Mouse (Mus musculus): Measurements from ENCODE around the gene Sike1.

Sike1 gene

DNA sequence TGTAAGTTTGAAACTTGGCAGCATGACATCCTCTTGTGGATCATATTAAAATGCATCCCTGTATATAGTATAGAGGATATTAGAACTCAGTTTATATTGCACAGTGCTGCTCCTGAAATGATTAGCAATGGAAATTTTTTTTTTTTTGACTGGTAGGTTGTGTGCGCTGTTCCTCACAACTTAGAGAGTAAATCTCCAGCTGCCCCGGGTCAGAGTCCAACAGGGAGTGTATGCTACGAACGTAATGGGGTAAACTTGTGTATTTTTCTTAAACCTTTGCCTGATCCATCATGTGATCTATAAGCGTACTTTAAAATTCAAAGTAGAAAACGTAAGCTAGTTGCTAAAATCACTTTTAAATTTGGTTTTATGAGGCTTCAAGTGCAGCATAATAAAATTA is 44.8 kb downstream of the Sike1 start:
- DNase-seq: no peak

DNA sequence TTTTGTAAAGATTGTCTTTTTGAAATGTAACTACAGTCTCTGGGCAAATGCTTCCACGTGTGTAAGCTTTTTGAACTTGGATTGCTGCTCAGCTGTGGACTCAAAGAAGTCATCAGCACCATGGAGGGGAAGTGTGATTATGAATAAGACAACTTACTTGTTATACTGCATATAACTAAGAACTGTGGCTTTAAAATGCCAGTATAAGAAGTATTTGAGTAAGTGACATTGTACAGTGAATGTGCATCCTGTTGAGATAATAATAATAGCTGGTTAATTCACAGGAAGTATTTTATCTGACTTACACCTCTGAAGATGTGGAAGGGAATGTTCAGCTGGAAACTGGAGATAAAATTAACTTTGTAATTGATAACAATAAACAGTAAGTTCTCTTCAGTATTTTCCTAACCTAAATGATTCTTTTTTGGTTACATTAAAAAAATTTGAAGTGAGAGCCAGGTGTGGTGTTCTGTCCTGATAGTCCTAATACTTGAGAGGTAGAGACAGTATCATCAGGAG is 45.4 kb downstream of the Sike1 start:
- no peak for DNase-seq

DNA sequence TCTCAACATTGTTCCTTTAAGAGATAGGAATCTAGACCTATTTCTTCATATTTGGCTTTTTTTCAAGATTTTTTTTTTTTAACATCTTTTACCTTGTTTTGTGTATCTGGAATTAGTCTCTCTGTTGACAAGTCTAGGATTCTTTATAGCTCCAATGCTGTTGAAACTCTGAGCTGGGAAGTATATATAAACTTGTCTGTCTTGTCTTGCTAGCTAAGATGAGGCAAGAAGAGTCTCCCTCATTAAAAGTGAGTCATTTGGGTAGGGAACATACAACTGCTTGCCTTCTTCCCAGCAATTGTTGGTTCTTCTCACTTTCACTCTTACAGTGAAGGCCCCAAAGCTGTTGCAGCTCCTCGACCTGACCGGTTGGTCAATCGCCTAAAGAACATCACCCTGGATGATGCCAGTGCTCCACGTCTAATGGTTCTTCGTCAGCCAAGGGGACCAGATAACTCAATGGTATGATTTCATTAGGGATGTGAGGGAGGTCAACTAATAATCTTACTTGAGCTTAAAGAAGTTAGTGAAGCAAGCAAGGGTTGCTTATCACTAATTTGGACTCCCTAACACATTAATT is 60.6 kb downstream of the Sike1 start:
- DNase-seq: no peak

DNA sequence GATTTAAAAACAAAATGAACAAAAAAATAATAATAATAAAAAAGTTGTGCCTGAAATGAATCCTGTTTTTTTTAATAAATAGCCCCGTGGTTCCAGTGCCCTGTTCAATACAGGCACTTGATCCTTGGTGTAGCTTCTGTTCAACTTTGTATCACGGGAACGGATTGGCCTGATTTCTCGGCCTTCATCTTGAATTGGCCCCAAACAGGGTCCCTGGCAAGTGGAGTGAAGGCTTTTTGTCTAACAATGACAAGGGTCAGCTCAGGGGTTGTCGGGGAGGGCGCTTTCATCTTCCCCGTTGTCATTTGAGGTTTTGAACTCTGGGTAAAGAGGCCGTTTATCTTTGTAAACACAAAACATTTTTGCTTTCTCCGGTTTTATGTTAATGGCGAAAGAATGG is 62.2 kb downstream of the Sike1 start:
- DNase-seq: no peak

Measured in cerebellum, adult 9-10 months (tissue).